Mouse (Mus musculus) retina, embryonic 14.5 days (tissue): ENCODE data around the gene Naga.

Experiments used
- DNase-seq: peaks from one replicate; pipeline ENCODE4 v3.0.0-alpha.2; 2015; ENCODE audit warnings: low spot score

Gene Naga

DNA sequence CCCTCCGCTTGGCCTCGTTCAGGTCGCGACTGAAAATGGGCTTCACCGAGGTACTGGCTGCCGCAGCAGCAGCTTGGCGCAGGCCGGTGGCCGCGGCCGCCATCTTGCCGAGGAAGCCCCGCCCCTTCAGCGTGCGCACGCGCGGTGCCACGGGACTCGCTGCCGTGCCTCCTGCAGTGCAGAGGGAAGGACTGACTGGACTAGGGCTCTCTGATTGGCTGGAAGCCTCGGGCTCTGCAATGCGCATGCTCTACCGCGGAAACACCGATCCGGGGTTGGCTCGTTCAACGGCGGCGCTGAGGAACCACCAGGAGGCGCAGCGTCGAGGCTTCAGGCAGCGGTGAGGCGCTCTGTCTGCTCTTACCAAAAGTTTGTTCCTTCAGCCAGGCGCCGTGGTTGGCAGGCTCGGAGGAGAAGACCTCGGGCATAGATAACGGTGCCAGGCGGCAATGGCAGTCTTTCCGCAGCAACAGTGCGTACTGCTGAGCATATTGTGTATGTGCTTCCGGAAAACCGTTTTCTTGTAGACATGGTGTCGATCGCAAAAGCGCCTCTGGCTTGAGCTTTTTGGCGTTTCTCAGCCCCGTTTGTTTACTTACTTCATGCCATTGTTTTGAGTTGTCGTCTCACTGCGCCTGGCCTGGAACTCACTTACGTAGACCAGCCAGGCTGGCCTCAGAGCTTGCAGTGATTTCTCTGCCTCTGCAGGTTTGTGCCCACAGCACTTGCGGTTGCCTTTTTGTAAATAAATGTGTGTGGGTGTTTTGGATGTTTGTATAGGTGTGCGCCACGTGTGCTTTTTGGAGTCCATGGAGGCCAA lies 15.6 kb upstream of the Naga start, which contains the start of gene Ndufa6:
Gene Ndufa6, minus strand, starts transcription at position 197 of the 820 bp plus-strand sequence.
- DNase-seq = peak; percentile 99

DNA sequence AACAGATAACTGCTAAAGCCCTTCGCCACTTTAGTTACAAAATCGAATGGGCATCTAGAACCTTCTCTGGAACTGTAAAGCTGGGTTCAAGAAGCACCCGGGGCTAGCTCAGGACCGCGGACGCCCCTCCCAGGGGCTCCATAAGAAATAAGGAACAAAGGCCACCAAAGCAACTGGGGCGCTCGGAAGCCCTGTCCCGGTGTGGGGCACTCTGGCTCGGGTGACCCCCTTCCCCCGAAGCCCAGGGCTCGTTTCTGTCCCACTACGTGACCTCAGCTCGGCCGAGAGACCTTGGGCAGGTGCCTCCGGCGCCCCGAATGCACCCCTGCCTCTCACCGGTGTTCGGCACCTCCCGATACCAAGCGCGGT lies 15.0 kb upstream of the Naga start:
- no peak for DNase-seq

DNA sequence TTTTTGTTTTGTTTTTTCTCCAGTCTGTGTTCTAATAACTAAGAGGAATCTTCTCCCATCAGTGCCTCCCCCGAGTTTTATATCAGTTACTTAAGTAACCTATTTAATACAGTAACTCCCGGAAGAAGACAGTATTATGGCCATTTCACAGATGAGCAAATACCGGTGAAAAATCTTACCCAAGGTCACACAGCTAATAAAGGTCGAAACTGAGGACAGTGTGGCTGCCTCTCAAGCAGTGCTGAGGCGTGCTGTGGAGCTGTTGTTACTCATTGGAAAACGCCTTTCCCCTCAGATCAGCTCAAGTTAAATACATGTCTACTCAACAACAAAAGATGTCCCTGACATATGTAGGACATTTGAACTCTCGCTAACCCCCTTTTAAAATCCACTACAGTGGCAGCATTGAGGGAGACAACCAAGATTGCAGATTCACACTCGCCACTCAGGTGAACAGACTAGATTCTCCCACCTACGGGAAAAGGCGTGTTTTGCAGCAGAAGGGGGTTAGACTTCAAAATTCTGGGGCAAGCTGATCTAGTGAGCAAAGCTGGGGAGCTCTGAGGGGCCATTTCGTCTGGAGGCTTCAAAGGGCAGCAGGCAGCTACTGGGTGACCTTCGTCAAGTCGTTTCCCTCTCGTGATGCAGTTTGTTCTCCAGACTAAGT lies 14.5 kb upstream of the Naga start:
- DNase-seq = no peak

DNA sequence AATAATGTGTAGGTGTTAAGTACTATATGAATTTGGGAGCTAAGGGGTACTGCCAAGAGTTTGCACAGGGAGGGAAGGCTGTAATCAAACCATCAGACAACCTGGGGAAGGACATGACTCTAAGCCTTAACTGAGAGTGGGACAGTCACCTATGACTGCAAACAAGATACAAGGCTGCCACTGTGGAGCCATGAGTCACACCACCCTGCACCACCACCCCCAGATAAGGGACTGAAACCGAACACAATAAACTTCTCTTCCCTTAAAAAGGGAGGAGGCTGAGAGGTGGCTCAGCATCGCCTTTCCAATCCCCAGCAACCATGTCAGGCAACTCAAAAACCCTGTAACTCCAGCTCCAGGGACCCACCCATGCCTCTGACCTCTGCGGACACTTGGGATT lies 12.8 kb upstream of the Naga start:
- no peak for DNase-seq

DNA sequence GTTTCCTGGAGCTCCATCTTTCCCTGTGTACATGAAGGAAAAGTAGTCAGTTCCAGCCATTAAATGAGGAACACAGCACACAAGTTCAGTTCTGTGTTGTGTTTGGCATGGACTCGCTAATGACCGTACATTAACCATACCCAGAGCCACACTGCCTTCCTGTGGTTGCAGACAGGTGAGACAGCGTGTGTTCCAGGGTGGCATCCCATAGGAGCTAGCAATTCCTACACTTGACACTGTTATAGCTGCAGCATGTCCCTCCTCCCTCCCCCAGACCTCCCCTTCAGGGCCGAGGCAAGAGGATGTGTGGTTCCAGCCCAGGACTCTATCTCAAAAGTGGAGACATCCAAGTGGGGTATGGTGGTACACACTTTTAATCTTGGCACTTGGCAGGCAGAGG lies 11.6 kb upstream of the Naga start:
- DNase-seq = no peak

DNA sequence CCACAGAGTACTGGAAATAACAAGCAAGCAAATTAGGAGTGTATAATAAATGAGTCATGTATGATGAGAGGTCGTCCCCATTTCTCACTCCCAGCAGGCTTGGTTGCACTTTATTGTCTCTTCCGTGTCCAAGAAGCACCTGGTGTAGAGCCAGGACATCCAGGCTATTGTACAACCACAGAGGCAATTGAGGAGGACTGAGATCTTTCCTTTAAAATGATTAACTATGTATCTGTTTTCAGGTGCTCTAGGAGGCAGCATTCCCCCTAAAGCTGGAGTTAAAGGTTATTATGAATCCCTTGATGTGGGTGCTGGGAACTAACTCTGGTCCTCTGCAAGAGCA lies 10.2 kb upstream of the Naga start:
- DNase-seq = no peak

DNA sequence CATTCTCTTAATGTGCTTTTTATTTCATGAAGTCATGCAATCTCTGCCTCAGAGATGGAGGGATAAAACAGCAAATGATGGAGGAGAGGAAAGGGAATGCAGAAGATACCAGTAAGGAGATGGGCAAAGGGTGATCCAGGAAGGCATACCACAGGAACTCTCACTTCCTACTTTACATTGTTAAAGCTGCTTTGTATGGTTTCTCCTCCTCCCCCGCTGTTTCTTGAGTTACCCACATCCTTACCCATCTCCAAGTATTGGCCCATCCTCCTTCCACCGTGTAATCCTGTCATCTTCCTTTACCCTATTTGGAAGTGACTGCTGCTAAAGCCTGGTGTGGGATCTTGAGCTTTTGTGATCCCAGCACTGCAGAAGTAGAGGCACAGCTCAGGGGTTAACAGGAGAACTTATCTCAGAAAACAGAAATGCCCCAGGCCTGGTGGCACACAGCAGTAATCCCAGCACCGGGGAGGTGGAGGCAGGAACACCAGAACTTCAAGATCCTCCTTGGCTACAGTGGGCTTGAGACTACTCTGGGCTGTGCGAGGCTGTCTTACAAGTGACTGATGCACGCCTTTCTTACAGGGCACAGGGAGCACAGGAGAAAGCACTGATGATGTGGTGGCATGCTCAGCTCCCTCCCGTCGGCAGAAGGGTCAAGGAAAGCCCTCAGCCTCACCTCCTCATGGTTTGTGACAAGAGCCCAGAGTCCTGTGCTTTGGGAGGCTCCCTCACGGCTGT lies 9.7 kb upstream of the Naga start:
- DNase-seq = no peak

DNA sequence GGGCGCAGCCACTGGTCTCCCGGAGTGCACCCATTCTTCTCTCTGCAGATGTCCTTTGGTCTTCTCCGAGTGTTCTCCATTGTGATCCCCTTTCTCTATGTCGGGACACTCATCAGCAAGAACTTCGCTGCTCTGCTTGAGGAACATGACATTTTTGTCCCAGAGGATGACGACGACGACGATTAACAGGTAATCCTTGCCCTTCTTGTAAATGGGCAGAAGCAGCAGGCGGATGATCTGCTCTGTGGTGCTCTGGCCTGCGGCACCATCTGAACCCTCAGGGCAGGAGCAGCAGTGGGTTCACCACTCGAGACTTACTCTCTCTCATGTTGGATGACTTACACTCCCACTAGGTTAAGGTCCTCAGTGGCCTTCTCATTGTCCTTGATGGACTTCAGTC lies 9.1 kb upstream of the Naga start:
- no peak for DNase-seq

DNA sequence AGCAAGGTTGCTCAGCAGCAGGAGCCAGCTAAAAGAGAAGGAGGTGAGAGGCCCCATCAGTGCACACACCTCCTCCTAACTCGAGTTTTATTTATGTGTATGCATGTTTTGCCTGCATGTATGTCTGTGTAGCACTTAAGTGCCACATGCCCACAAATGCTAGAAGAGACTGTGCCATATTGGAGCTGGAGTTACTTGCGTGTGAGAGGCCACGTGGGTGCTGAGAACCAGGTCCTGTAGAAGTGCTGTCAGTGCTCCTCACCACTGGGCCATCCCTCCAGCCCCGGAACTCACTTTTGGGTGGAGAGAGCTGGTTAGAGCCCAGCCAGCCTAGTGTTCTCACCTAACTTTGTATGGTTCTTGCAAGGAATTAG lies 8.6 kb upstream of the Naga start:
- DNase-seq = no peak

DNA sequence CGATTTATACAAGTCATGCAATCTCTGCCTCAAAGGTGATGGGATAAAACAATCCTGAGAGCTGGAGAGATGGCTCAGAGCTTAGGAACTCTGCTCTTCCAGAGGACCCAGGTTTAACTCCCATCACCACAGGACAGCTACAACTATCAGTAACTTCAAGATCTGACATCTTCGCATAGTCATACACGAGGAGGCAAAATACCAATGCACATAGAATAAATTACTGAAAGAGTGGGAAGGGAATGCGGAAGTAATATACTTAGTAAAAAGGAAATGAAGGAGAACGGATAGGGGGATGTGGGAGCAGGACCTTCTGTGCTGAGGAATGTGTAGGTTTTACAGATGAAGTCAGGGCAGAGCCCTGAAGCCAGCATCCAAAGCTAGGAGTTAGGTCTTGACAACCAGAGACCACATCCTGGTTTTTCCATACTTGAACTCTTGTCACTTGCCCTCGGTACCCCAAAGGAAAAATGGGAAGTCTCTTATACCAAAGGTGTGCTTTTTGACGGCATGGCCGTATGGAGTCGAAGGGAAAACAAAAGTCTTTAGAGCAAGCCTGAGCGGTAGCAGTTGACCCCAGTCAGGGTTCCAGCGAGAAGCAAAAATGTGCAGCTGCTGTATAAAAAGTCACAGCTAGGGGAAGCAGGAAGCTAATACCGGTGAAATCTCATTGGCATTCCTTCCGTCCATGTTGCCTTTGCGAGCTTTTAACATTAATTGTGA lies 8.0 kb upstream of the Naga start:
- no peak for DNase-seq

DNA sequence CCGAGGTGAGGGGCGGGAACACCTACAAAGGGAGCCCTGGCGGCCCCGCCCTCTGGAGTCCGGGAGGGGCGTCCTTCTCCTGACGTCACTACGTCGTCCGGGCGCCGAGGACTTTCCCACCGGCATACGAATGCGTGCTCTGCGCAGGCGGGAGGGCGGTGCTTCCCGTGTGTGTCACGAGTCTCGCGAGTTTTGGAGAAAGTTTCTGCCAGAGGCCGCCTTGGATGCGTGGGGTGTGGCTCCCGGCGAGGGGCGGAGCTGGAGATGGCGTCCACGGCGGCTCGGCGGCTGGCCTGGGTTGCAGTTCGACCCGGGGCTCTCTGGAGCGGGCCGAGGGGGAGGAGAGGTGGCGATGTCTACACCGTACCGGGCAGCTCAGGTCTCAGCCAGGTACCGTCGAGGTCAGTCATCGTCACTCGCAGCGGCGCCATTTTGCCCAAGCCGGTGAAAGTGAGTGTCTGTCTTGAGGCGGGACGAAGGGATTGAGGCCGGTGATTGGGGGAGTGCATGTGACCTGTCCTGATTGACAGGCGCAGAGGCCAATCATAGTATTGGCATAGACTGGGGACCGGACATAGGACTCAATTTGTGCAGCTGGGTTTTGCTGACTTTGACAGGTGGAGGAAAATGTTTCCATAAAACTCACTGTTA lies 7.2 kb upstream of the Naga start:
- peak; percentile 98 for DNase-seq

DNA sequence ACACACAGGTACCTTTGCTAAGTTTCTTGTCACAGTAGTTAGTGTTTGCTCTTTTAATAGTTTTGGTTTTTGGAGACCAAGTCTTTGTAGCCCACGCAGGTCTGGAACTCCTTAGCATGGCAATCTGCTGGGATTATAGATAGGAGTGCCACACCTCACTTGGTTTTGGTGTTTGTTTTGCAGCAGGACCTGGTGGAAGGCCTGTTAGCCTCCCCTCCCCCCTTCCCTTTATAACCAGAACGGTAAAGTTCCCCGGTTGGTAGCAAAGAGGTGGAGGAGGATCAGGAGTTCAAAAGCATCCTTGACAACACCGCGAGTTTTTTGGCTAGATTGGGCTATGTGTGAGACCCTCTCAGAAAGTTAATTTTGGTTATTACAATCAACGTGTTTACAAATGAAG lies 6.2 kb upstream of the Naga start:
- no peak for DNase-seq

DNA sequence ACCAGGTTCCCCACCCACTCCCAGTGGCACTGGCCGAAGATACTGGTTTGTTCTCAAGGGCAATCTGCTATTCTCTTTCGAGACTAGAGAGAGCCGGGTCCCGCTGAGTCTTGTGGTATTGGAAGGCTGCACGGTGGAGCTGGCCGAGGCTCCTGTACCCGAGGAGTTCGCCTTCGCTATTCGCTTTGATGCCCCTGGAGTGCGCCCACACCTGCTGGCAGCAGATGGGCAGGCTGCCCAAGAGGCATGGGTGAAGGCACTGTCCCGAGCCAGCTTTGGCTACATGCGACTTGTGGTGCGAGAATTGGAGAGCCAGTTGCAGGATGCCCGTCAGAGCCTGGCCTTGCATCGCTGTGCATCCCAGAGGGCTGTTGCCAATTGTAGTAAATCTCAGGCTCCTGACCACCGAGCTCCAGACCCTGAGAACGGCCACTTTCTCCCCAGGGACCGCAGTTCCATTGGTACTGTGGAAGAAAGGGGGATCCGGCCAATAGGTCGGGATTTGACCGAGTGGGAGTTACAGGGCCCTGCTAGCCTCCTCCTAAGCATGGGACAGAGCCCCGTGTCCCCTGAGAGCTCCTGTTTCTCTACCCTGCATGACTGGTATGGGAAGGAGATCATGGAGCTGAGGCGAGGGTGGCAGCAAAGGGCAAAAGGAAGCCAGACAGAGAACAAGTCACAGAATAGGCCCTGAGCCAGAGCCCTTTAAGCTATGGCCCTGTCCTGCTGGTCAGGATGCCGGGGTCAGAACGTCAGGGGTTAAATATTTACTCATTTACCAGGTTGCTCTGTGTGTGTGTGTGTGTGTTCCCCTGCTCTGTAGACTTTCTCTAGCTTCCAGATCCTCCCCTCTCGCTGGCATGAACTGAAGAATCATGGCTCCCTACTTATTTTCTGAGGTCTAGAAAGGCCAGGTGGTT lies 4.9 kb upstream of the Naga start:
- no peak for DNase-seq

DNA sequence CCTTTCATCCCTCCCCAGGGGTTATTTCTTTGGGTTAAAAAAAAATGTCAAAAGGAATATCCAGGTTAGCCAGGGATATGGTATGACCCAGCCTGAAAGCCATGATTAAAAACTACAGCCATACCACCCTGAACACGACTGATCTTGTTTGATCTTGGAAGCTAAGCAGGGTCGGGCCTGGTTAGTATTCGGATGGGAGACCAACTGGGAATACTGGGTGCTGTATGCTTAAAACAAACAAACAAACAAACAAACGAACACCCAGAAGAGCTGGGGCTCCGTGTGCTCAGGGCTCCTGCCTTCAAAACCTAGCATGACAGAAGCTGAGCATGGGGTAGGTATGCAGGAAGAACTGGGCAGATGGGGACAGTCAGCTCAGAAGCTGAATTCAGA lies 3.8 kb upstream of the Naga start:
- no peak for DNase-seq

DNA sequence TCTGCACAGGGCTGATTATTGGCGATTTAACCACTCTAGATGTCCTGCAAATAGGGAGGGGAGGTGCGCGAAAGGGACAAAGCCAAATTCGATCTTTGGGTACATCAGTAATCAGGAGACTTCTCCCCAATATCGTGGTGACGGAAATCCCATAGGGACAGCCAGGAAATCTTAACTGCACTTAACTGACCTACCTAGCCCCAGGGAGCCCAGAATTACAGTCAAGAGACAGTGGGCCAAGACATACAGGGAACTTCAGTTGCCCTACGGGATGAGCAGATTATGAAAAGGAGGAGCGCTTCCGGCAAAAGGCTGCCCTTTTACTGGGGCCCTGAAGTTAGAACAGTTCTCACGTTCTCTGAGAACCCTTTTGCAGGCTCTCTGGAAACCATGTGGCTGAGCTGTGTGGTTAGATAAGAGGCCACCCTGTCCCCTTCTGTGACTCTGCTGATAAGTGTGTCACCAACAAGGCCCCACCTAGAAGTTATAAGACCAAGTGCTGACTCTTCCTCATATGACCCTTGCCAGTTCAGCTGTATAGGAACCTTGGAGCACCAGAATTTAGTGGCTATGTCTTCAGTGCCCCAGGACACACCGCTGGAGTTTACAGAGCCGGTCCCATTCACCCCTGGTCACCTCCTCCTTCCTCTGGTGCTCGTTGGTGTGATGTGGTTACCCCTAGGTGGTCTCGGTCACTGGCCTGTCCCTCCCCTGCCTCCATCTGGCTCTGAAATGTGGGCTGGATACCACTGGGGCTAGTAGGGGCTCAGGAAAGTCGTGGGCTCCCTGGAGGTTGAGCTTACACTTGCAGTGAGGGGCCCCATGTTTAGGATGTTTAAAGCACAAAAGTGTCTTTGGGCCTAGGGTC lies 3.2 kb upstream of the Naga start:
- no peak for DNase-seq

DNA sequence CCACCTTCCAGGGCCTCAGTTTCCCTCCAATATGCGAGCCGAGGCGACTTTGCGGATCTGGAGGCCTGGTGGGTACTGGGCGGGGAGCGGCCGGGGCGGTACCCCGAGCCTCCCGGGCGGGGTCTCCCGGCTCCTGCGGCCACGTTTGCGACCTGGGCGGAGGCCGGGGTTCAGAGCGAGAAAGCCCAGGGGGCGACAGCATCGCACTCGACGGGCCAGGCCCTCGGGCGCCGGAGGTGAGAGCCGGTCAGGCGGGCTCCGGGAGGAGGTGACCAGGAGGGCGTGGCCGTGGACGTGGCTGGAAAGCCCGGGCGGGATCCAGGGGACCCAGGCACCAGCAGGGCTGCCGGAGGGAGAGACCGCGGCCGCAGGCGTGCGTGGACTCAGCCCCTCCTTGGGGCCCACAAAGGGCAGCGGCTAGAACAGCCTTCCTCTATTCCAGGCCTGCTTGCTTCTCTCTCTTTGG lies 2.3 kb upstream of the Naga start:
- DNase-seq = peak; percentile 55

DNA sequence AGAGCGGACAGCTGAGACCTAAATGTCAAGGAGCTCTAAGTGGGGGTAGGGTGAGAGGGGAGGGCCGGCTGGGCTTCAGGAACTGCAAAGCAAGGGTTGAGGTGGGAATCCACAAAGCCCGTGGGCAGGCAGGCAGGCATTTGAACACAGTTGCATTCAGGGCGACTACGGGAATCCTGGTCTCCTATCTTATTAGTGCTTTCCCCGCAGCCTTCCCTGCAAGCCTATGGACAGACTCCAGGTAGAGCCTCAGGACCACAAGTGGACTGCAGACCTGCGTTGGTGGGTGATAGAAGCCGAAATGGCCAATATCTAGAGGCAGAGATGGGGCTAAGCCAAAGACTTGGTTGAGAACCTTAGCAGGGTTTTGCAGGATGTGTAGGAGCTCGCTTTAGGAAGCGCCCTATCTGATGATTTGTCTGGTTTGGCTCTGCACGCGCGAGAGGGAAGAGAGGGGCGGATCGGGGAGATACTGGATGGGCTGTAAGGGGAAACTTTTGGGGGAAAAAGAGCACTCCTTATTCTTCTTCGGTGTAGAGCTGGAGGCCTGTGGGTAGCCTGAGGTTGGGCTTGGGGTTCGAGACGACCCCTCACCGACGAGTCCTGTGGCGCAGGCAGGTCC lies 1.8 kb upstream of the Naga start:
- DNase-seq = no peak

DNA sequence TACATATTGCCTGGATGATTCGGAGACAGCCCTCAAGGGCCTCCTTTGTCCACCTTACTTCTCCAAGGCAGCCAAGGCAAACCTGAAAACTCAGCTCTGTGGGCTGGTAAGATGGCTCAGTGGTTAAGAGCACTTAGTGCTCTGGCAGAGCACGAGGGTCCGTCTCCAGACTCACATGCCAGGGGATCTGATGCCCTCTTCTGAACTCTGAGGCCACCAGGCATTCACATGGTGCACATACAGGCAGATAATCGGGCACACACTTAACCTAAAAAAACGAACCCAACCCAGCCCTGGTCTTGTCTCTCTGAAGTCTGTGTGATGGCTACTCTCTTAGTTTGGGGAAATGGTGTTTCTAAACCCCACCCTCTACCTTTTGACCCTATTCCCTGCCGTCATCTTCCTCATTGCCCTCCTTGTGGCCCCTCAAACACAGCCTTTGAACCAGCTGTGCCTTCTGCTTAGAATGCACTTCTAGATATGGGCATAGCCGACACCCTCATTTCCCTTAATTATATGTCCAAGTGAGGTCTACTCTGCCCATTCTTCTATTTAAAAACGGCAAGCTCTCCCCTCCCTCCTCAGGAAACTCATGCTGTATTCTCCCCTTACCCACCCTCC lies 1.0 kb upstream of the Naga start:
- DNase-seq = no peak

DNA sequence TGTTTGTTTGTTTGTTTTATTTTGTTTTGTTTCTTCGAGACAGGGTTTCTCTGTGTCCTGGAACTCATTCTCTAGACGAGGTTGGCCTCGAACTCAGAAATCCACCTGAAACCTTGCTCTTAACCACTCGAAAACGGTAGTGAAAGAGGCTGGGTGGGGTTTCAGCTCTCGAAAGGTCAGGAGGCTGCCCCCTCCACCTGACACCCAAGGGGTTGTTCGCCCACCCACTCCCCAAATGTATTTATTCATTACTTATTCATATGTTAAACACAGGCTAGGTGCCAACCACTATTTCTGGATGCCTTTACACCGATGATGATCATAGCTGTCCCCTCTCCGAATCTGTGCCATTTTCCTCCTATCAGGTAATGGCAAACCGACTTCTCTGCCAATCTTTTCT lies 425 bp upstream of the Naga start:
- DNase-seq = no peak
